Mouse (Mus musculus) erythroid progenitor cell, adult 5-6 weeks (primary cell): Measurements from ENCODE around the gene Slc6a21. TPM values are rescaled to one million over a fixed set of nuclear protein-coding genes. Genes with fewer than 3 reads are reported as not detected.
A peak's percentile ranks its signal among the peaks of the same experiment; 100 is the strongest.
"Not testable (repeated sequence)": the region's sequence is repeated elsewhere in the genome, so short reads cannot be mapped to it uniquely, and the experiment has no call there.

Experiments
- ATAC-seq: replicated peaks from 2 replicates; pipeline ENCODE4 v1.8.0; 2016; ENCODE audit warnings: moderate number of reproducible peaks, mild to moderate bottlenecking, moderate TSS enrichment, inconsistent platforms; ENCODE audit not compliant: poor library complexity, low FRiP score, severe bottlenecking
- total RNA-seq, 2 experiments: library from RNA; stranded (forward) in 1 of 2; stranded (reverse) in 1 of 2; fragments of 150-400 nt in 1 of 2; fragments of 186-747, 209-891 nt in 1 of 2; gene quantifications; 2 replicates each; pipeline versions ENCODE4 v1.2.3 to v1.2.4; 2015 to 2017; ENCODE audit warnings: low replicate concordance in 2 of 2

Slc6a21 gene
- total RNA-seq, 2 experiments from 2014 or later = not detected

DNA sequence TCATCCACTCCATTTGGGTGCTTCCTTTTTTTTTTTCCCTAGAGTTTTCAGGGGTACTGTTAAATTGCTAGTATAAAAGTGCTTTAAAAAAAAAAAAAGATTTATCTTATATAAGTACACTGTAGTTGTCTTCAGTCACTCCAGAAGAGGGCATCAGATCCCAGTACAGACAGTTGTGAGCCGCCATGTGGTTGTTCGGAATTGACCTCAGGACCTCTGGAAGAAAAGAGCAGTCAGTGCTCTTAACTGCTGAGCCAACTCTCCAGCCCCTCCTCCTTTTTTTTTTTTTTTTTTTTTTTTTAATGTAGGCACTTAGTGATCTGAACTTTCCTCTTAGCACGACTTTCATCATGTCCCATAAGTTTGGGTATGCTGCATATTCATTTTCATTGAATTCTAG, 29.6 kb upstream of the Slc6a21 start:
- ATAC-seq = no peak

DNA sequence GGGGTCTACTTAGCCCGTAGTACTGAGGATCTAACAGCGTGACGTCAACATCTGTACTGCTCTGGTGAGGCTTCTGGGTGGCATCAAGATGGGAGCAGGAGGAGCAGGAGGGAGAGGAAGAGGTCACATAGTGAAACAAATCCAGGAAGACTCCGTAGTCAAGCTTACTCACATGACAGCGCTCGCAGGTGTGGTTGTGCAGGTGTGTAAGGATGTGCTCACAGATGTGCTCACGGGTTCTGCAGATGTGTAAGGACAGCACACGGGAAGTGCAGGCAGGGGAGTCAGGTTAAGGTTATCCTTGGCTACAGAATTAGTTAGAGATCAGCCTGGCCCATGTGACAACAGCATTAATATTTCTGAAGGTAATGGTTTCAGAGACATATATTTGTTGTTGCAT, 23.5 kb upstream of the Slc6a21 start:
- no peak for ATAC-seq

DNA sequence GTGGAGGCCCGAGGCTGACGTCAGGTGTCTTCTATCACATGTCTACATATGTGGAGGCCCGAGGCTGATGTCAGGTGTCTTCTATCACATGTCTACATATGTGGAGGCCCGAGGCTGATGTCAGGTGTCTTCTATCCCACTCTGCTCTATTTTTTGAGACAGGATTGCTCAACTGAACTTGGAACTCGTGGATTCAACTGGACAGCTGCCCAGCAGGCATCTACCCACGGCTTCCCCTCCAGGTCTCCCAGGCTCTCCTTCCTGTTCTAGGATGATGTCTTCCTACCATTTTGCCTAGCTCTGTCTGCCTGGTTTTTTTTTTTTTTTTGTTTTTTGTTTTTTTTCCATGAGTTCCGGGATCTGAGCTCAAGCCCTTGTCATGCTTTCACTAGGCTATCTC, 21.5 kb upstream of the Slc6a21 start:
- not testable (repeated sequence) for ATAC-seq

DNA sequence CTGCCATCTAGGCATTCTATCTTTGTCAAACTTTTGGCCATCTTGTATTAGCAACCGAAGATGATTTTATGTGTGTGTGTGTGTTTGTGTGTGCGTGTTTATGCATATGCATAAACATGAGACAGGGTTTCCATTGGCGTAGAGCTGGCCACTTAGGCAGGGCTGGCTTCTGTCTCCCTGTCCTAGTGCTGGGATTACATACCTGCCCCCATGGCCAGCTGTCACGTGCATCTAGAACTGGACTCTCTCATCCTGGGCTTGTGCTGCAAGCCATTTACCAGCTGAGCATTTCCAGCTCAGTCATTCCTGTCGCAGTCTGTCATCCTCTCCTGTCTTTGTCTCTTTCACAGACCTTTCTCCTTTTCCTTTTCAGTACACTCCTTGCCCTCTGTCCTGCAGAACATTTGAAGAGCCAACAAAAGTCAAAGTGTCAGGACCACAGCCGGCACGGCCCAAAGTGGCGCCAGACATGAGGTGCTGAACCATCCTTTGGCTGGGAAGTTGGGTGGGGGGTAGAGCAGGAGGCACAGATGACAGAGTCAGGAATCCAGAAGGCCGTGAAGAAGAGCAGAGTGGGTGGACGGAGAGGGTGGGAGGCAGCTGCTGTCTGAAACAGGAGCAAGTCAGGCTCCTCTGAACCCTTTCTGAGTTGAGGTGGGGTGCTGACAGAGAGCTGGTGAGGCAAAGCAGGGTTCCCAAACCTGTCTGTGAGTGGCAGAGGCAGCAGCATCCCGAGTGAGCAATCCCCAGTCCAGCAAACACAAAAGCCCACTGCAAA, 20.1 kb upstream of the Slc6a21 start:
- ATAC-seq = no peak

DNA sequence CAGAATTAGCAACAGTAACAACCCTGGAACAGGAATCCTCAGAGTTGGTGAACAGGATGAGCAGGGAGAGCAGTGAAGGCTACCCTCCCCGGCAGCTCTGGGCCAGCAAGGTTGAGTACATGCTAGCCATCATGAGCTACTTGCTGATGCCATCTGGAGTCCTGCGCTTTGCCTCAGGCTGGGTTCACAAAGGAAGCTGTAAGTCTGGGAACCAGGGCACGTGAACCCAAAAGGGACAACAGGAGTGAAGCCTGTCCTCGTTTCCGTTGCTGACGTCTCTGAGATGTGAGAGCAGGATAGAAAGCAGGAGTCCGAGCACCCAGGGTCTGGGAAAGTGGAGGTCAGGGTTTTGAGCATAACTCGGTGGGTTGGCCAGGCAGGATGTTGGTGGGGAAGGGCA, 18.0 kb upstream of the Slc6a21 start:
- no peak for ATAC-seq

DNA sequence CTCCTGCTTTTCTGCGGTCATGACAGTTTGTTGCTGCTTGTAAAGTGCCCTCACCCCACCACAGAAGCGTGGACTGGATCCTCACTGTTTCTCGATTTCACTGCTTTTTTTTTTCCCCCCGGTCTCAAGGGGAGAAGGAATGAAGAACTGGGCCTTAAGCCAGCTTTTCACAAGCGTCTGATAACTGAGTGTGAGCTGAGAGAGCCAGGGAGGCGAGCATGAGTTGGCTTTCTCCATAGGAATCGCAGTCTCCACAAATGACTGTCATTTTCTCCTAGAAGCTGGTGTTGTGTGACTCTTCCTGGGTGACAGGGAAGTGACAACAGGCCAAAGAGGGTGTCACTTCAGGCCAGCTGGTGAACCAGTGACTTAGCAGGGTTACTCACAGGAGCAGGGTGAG, 15.0 kb upstream of the Slc6a21 start:
- no peak for ATAC-seq

DNA sequence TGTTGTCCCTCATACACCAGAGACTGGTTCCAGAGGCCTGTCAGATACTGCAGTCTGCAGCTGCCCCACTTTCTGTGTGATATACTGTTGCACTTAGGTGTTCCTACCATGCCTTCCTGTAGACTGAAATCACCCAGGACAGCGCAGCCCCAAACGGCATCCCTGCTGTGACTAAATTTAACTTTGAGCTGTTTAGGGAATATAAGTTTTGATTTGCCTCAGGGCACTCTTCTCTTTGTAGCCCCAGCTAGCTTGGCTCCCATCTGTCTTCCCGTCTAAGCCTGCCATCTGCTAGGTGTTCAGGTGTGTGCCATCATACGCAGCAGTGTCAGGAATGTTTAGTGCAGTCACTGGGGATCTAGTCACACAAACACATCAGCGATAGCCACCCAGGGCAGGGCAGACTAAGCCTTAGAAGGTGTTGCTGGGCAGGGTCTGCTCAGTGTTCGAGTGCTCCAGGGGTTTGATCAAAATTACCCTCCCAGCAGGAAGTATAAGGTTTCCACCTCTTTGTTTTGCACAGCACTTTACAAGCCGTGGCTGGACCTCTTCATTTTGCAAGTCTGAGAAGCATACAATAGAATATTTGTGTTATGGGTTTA, 14.2 kb upstream of the Slc6a21 start:
- ATAC-seq = no peak

DNA sequence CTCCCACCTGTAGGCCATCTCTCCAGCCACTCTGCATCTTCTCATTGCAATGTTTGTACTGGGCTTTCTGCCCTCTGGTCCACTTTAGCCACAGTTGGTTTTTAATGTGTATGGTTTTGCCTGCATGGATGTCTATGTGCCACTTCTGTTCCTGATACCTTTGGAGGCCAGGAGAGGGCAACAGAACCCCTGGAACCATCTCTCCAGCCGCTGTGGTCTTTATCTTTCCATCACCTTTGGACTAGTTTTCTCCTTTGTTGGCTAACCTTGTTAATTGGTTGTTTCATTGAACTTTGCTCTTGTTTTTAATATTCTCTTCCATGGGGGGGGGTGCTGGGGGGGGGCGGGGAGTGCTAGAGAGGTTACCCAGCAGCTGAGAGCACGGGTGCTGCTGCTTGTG, 13.0 kb upstream of the Slc6a21 start:
- ATAC-seq = no peak

DNA sequence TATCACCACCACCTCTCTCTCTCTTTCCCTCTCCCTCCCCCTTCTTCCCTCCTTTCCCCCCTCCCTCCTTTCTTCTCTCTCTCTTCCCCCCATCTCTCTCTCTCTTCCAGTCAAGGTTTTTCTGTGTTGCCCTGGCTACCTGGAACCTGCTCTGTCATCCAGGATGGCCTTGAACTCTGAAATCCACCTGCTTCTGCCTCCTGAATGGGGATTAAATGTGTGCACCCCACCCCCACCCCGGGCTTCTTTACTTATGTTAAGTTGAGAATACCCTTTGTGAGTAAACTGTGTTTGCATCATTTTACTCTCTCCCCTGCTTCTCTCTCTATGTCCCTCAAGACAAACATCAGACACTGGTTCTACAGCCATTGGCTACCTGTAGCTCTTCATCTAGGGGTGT, 11.8 kb upstream of the Slc6a21 start:
- ATAC-seq = no peak

DNA sequence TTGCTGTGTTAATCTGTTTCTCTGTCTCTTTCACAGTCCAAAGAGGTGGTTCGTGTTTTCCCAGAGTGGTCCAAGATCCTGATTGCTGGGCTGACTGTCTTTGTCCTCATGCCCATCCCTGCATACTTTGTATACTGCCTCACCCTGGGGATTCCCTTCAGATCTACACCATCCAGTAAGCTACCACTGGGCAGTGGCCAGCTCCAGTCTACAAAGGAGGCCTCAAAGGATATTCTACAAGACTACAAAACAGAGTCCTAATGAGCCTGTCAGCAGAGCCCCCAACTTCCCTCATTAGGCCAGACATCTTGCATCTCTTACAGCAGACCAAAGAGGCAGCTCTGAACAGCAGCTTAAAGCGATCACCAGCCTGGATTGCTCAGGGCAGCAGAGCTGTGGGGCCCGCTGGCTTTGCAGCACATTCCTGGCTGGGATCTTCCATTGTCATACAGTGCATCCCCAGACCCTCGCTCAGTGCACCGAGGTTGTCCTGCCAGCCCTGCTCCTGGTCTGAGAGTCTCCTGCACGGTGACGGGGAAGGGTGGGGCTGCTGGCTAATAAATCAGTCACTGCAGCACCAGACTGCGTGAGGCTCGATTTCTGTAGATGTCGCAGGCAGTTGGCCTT, 4.4 kb upstream of the Slc6a21 start:
- no peak for ATAC-seq

DNA sequence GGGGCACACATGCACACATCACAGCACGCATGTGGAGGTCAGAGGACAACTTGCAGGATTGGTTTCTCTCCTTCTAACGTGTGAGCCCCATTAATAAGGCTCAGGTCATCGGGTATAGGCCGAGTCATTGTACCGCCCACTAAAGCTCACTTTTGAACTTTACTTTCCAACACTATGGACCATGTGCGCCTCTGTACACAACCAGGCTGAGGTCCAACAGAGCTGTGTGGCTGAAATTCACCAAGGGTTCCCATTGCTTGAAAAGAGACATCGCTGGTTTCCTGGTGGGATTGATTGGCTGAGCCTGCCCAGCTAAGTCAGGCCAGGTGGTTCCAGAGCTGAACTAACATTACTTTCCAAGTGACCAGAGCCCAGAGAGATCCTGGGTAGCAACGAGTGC, 3.6 kb upstream of the Slc6a21 start:
- no peak for ATAC-seq

DNA sequence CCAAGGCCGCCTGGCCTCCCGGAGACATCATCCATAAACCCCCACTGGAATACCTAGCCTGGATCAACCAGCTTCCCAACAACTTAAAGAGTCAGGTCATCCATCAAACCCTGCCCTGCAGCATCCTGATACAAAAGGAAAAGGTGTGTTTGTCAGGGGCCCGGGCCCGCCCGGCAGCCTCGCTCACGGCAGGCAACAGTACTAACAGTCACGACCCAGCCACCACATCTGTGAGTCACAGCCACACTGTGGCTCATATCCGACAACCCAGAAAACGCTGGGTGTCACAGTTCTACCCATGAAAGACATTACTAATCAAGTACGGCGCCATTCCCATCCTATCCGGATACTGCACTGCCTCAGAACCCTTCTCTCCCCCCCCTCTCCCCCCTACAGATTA, 9.2 kb downstream of the Slc6a21 start:
- no peak for ATAC-seq

DNA sequence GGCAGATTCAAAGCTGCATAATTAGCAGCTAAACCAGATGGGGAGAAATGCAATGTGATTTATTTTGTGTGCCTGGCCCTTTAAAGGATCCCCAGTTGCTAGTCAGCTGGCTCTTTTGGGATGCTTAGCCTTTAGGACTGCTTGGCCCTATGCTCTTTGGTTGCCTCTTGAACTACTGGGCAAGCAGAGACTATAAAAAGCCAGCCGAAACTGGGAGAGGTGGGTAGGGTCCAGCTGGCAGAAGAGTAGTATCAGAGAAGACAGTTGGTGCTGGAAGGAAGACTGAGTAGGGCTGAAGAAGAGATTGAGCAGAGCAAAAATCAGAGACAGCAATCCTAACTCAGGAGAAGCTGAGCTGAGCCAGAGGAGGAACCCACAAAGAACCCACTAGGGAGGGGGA, 19.3 kb downstream of the Slc6a21 start:
- ATAC-seq = no peak

DNA sequence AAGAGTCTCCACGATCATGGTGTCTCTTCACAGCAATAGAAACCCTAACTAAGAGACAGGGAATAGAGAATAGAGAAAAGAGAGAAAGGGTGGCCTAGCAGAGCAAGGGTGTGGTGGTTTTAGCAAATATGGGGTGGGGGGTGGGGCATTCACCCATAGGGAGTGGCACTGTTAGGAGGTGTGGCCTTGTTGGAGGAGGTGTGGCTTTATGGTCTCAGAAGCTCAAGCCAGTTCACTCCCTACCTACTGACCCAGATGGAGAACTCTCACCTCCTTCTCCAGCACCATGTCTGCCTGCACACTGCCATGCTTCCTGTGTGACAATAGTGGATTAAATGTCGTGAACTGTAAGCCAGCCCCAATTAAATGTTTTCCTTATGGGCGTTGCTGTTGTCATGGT, 20.2 kb downstream of the Slc6a21 start:
- ATAC-seq = no peak

DNA sequence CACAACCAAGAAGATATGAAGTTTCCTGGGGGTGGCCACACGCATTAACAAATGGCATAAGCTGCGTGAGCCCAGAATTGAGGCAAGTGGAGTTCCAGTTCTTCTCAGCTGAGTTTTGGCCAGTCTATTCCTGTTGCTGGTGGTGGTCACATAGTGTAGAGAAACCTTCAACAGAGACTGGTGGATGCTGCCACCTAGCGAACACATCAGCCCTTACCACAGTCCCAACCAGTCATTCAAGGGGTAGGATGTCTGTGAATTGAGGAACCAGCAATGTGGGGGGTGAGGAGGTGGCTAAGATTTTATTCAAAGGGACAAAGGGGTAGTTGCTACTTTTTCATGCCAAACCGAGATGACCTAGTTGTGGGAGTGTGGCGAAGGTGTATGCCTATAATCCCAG, 22.4 kb downstream of the Slc6a21 start:
- ATAC-seq = no peak

DNA sequence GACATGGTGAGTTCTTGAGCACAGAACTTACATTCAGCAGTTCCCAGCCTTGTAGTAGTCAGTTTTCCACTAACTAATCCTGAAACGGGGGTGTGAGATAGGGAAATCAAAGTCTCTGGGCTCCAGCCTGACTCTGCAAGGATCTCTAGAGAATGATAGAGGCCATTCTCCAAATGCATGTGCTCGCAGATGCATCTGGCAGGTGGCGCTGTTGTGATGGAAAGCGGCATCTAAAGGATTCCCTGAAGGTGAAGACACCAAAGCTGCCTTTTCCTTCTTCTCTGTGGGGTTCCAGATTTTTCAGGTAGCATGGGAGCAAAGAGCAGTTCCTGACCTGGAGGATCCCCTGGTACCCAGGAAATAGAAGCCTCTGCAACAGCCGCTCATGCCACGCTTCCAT, 23.0 kb downstream of the Slc6a21 start:
- ATAC-seq = no peak

DNA sequence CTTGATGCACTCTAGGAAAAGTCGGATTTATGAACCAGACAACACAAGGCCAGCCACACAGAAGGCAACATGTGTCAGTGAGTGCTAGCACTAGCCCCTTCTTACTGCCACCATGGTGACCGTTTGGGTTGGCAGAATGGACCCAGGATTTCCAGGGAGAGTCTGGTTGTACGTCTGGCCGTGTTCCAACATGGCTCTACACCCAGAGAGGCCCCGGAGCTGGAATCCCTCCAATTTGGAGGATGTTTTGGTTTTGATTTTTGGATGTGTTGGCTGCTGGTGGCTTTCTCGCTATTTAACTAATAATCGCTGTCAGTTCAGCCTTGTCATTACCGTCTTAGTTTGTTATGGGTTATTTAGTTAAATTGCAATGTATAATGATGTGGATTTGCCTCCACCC, 25.3 kb downstream of the Slc6a21 start:
- ATAC-seq = no peak

DNA sequence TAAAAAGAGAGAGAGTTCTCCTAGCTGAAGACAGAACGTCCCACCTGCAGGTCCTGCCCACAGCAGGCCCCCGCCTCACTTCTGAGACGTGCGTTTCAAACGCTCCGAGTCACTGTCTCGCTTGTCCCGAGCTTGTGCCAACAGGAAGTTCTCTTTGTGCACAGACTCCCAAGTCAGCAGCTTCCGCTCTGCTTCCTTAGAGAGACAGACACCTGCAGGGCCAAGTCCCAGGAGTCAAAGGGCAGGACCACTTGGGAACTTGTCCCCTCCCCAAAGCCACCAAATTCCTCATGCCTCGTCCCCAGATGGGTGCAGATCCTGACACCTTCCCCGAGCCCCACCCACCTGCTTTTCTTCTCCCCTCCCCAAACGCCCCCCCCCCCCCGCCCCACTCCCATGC, 27.6 kb downstream of the Slc6a21 start:
- ATAC-seq = no peak

DNA sequence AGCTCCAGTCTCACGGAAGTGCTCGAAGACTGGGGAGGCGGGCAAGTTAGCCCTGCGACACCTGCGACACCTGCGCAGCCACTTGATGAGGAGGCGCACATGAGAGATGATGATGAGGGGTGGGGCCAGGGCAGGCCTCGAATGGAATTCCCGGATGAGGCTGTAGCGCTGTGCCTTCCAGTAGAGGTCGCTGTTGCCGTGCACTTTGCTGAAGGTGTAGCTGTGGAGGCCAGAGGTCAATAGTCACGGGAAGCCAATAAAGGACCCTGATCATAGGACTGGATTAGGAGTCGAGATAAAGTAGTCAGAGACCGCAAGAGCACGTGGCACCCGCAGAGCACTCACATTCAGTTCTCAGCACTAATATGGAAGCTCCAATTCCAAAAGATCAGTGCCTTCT, 28.0 kb downstream of the Slc6a21 start:
- 0 out of 2 replicates have a peak, but pooled peaks have one; percentile 23 for ATAC-seq

DNA sequence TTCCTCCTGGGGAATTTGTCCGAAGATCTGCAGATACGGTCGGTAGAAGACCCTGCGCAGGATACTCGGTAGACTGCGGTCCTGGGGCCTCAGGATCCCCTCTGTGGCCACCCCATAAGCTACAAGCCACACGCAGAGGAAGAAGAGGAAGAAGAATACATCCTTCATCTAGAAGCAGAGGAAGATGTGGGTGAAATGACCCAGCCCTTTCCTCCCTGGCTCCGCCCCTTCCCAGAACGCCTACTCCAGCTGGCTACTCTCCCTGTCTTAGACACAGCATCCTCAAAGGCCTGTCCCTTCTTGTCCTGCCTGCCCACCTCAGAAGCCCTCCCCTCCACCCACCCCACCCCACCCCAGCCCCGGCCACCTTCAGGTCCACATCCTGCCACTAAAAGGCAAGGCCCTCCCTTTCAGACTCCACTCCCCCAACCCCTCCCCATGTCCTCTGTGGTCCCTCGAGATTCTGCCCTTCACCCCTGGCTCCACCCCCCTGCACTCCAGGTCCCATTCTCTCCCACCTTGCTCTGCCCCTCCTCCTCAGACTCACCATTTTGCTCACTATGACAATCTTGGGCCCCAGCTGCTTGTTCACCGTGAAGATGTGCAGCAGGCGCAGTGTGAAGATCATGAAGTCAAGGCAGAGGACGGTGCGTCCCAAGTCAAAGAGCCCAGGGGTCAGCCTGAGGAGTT, 31.4 kb downstream of the Slc6a21 start:
- no peak for ATAC-seq

DNA sequence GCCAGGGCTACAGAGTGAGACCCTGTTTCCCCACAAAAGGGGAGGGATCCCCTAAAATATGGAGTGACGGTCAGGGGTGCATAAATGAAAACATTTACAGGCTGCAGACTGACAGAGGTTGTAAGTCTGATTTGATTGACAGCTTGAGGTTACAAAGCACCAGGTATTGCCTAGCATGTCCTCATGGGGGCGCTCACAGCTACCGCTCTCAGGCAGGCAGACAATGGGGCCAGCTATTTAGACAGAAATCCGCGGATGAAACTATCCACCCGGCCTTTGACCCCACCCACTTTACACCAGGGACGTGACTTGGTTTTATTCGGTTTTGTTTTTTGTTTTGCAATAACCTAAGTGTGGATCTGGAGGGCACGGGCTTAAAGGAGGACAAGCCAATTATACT, 32.1 kb downstream of the Slc6a21 start:
- ATAC-seq = no peak
